Mouse (Mus musculus): ENCODE data around the gene Mfsd10. TPM values are rescaled to one million over a fixed set of nuclear protein-coding genes. Genes with fewer than 3 reads are reported as not detected.
A peak's percentile ranks its signal among the peaks of the same experiment; 100 is the strongest.

The Mfsd10 gene
- polyA plus RNA-seq, 1 experiment from 2014 or later = 86.8 TPM

DNA sequence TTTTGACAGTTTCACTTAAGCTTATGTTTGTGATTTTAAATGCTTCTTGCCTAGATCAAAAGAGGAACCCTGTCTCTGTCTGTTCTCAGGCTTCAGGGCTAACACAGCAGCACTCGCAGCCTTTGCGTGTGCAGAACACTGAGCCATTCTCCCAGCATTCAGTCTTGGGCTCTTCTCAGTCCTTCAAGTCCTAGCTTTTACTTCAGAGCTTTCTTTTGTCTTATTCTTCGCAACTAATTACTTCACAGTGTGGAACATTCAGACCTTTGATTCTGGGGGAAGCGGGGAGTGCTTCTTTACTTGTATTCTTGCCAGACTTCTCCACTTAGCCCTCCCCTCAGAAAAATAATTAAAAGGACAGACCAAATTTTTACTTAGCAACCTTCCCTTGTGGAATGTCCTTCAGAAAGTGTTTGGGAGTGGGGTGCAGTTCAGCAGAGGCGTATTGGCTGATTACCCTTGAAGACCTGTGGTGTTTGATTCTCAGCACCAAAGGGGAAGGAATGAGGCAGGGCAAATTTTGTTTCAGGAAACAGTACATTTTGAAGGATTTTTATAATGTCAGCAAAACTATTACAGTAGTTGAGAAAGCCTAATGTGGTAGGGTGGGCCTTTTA lies 45.5 kb downstream of the Mfsd10 start:
- Histone ChIP-seq H3K4me1 (replicated peaks) (peaks cover 25% of the 10 kb centered on the region), H3K9me3 (no peaks in the 10 kb centered on the region), H3K27ac (no peak overlapping the region), H3K27me3 (ENCODE audit: insufficient read depth, poor library complexity, severe bottlenecking) (no peaks in the 10 kb centered on the region), H3K36me3 (peaks cover 14% of the 10 kb centered on the region), H3K4me3 (no peak overlapping the region)
- no peak for DNase-seq (ENCODE audit: low spot score)
- whole genome bisulfite sequencing = 33% methylated on average over 5 of the region's 5 CpGs

DNA sequence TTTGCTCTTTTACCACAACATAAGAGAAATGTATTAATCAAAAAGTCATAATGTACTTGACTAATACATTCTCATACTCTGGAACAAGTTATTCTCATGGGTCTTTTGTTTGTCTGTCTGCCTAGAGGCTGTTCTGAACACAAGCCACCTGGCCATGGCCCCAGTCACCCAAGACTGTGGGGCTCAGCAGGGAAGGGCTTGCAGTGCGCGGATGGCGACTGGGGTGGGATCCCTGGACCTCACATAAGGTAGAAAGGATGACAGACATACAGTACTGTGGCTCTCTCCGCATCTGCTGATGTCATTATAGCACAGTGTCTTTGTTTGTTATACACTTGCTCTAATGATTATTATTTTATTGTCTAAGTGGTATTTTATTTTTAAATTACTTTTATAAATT lies 46.3 kb downstream of the Mfsd10 start:
- Histone ChIP-seq H3K27ac (no peak overlapping the region), H3K4me1 (replicated peaks) (peaks cover 25% of the 10 kb centered on the region), H3K36me3 (peaks cover 14% of the 10 kb centered on the region), H3K4me3 (no peak overlapping the region), H3K9me3 (no peaks in the 10 kb centered on the region), H3K27me3 (ENCODE audit: insufficient read depth, poor library complexity, severe bottlenecking) (no peaks in the 10 kb centered on the region)
- 51% methylated on average over 4 of the region's 4 CpGs for WGBS
- DNase-seq (ENCODE audit: low spot score) = no peak

DNA sequence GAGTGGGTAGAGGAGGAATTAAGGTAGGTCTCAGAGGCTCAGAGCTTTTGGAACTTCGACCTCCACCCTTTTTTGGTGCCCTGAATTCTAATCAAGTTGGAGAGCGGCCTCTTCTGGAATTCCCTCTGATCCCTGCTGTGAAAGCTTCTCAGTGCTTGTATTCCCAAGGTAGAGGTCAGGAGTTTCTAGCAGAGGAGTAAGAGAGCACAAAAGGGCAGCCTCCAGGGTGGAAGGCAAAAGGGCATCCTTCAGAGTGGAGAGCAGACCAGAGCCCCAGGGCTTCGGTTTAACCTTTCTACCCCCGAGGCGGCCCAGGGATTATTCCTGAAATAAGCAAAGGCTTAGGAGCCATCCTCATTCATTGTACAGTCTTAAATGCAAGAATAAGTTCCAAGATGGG lies 47.0 kb downstream of the Mfsd10 start:
- H3K4me1 ChIP-seq (replicated peaks) = peaks cover 25% of the 10 kb centered on the region
- peaks cover 14% of the 10 kb centered on the region for H3K36me3 ChIP-seq
- WGBS = 10% methylated on average over 5 of the region's 5 CpGs
- H3K27me3 ChIP-seq (ENCODE audit: insufficient read depth, poor library complexity, severe bottlenecking) = no peaks in the 10 kb centered on the region
- H3K9me3 ChIP-seq = no peaks in the 10 kb centered on the region
- no peak overlapping the region for H3K4me3 ChIP-seq
- peak overlapping the region; percentile 56; the same call in 1 of the 2 replicates for H3K27ac ChIP-seq
- no peak for DNase-seq (ENCODE audit: low spot score)

- 90% methylated on average over 5 of the region's 5 CpGs for WGBS
- DNase-seq (ENCODE audit: low spot score) = no peak
Measured at GRCm38 (mm10) chr5:34587881-34588280, 49.1 kb downstream of the Mfsd10 start.

GRCm38 (mm10) chr5:34585216-34585615 lies 51.8 kb downstream of the Mfsd10 start:
- H3K4me3 ChIP-seq = no peak overlapping the region
- no peak for DNase-seq (ENCODE audit: low spot score)
- H3K36me3 ChIP-seq = peaks cover 6% of the 10 kb centered on the region
- WGBS = 79% methylated on average over 5 of the region's 5 CpGs
- no peaks in the 10 kb centered on the region for H3K9me3 ChIP-seq
- no peaks in the 10 kb centered on the region for H3K27me3 ChIP-seq (ENCODE audit: insufficient read depth, poor library complexity, severe bottlenecking)
- H3K4me1 ChIP-seq (replicated peaks) = peaks cover 16% of the 10 kb centered on the region
- H3K27ac ChIP-seq = no peak overlapping the region

More at GRCm38 (mm10) chr5:34587881-34588280, 49.1 kb downstream of the Mfsd10 start:
- Histone ChIP-seq H3K4me3 (no peak overlapping the region), H3K4me1 (replicated peaks) (peaks cover 25% of the 10 kb centered on the region), H3K9me3 (no peaks in the 10 kb centered on the region), H3K27ac (no peak overlapping the region), H3K27me3 (ENCODE audit: insufficient read depth, poor library complexity, severe bottlenecking) (no peaks in the 10 kb centered on the region), H3K36me3 (peaks cover 10% of the 10 kb centered on the region)

Other genes with a start within 250 kb of the Mfsd10 start
- gene Tnip2, start 123.2 kb downstream of the Mfsd10 start, polyA plus RNA-seq (2016; fragmentation: Nextera tagmentation; extraction: Ambion mirVana) = 5.2 and 5.6 TPM in 2 replicates
- gene Sh3bp2, start 111.4 kb downstream of the Mfsd10 start, polyA plus RNA-seq (2016; fragmentation: Nextera tagmentation; extraction: Ambion mirVana) = 7.2 and 9.4 TPM in 2 replicates
- gene Add1, start 63.5 kb downstream of the Mfsd10 start, polyA plus RNA-seq (2016; fragmentation: Nextera tagmentation; extraction: Ambion mirVana) = 179 and 194 TPM in 2 replicates
- gene Nop14, start 22.9 kb upstream of the Mfsd10 start, polyA plus RNA-seq (2016; fragmentation: Nextera tagmentation; extraction: Ambion mirVana) = 19.7 and 27.4 TPM in 2 replicates
- gene Grk4, start 23.2 kb upstream of the Mfsd10 start, polyA plus RNA-seq (2016; fragmentation: Nextera tagmentation; extraction: Ambion mirVana) = 2.0 and 2.1 TPM in 2 replicates
- gene Htt, start 124.5 kb upstream of the Mfsd10 start, polyA plus RNA-seq (2016; fragmentation: Nextera tagmentation; extraction: Ambion mirVana) = 15.6 and 16.9 TPM in 2 replicates

Data from hindbrain, embryonic 10.5 days (tissue).